Mouse (Mus musculus) hindbrain, postnatal 0 days (tissue): ENCODE results near the gene Pakap. TPM values are rescaled to one million over a fixed set of nuclear protein-coding genes. Genes with fewer than 3 reads are reported as not detected.

Source experiments
- ATAC-seq: fragments of 200-750 bp; cut with Nextera tagmentation; 2 replicates; pipeline ENCODE4 v1.8.0; 2017; ENCODE audit warnings: mild to moderate bottlenecking, moderate TSS enrichment, moderate library complexity
- DNase-seq: peaks from one replicate; pipeline ENCODE4 v3.0.0-alpha.2; 2015; ENCODE audit warnings: low spot score
- H3K27ac ChIP-seq: fragments of 300-500 bp; sonication (generic); 2 replicates; pipeline ENCODE4 v1.5.1; 2014; ENCODE audit warnings: mild to moderate bottlenecking
- H3K27me3 ChIP-seq: fragments of 300-500 bp; sonication (generic); 2 replicates; pipeline ENCODE4 v1.6.1; 2014; ENCODE audit warnings: low read length, mixed read lengths; ENCODE audit not compliant: insufficient read depth
- H3K36me3 ChIP-seq: fragments of 300-500 bp; sonication (generic); 2 replicates; pipeline ENCODE4 v1.6.1; 2014; ENCODE audit warnings: low read length, mixed read lengths; ENCODE audit not compliant: insufficient read depth
- H3K4me1 ChIP-seq: fragments of 300-500 bp; sonication (generic); 2 replicates; pipeline ENCODE4 v1.6.1; 2014; ENCODE audit warnings: antibody characterized with exemption, low read length, mixed read lengths; ENCODE audit not compliant: insufficient read depth
- H3K4me2 ChIP-seq: fragments of 300-500 bp; sonication (generic); 2 replicates; pipeline ENCODE4 v1.6.1; 2014; ENCODE audit warnings: low read depth, mild to moderate bottlenecking, low read length, moderate library complexity, mixed read lengths
- H3K4me3 ChIP-seq: fragments of 300-500 bp; sonication (generic); 2 replicates; pipeline ENCODE4 v1.5.1; 2014; ENCODE audit warnings: low read length
- H3K9ac ChIP-seq: fragments of 300-500 bp; sonication (generic); replicated peaks from 2 replicates; pipeline ENCODE4 v1.6.1; 2014; ENCODE audit warnings: mild to moderate bottlenecking, low read length, moderate library complexity, mixed read lengths
- H3K9me3 ChIP-seq: fragments of 300-500 bp; sonication (generic); 2 replicates; pipeline ENCODE4 v1.6.1; 2016; ENCODE audit warnings: low read length, mixed read lengths
- CTCF ChIP-seq: IDR thresholded peaks from 2 replicates; pipeline ENCODE4 v1.5.1; 2016; ENCODE audit warnings: antibody characterized with exemption, control low read depth, low read depth
- WGBS: fragments of 180-500 bp; shearing (Covaris S2); extraction: QIAGEN DNeasy Blood & Tissue Kit; methylation state at CpG from one replicate; pipeline ENCODE4 v1.1.7; 2014; 5-methylcytosine and 5-hydroxymethylcytosine counted together
- polyA plus RNA-seq: library from polyadenylated mRNA; unstranded; fragments of >200 nt; fragmentation: Nextera tagmentation; extraction: Ambion mirVana; gene quantifications from 2 replicates; pipeline ENCODE4 v1.2.1, GENCODE M21; 2015
- total RNA-seq: library from RNA; depleted of rRNA; stranded (reverse); fragments of >200 nt; gene quantifications from 2 replicates; pipeline ENCODE4 v1.2.3, GENCODE M21; 2014

Gene Pakap
- total and polyA plus RNA-seq, 2 experiments from 2014 or later: 9.7 to 14.3 TPM

GRCm38 (mm10) chr4:57782549-57783390 is 214.8 kb downstream of the Pakap start:
- peaks cover 15% of the 10 kb centered on the region; the same call in 1 of the 2 replicates for H3K4me1 ChIP-seq
- 7% methylated on average over 33 of the region's 33 CpGs for WGBS
- peak overlapping the region; percentile 88 for H3K4me2 ChIP-seq
- H3K4me3 ChIP-seq: peak overlapping the region; percentile 44
- ATAC-seq: peak; percentile 76
- peak; percentile 46 for DNase-seq
- peak overlapping the region; percentile 36 for H3K9ac ChIP-seq
- no peaks in the 10 kb centered on the region for H3K27me3 ChIP-seq
- H3K36me3 ChIP-seq: no peaks in the 10 kb centered on the region
- H3K9me3 ChIP-seq: no peaks in the 10 kb centered on the region
- no peak for TF ChIP-seq CTCF
- H3K27ac ChIP-seq: no peak overlapping the region

GRCm38 (mm10) chr4:57783391-57783770 is 215.4 kb downstream of the Pakap start:
- DNase-seq (peak; percentile 33), ATAC-seq (no peak)

GRCm38 (mm10) chr4:57783853-57784600 is 216.0 kb downstream of the Pakap start:
- Histone ChIP-seq H3K27me3 (no peaks in the 10 kb centered on the region), H3K4me1 (peaks cover 15% of the 10 kb centered on the region; the same call in 1 of the 2 replicates), H3K9ac (no peak overlapping the region), H3K27ac (no peak overlapping the region), H3K4me2 (peak overlapping the region; percentile 88), H3K4me3 (0 out of 2 replicates have a peak overlapping the region, but pooled peaks have one; percentile 44), H3K36me3 (no peaks in the 10 kb centered on the region), H3K9me3 (no peaks in the 10 kb centered on the region)
- no peak for TF ChIP-seq CTCF
- no peak for DNase-seq
- ATAC-seq: no peak
- WGBS: 66% methylated on average over 11 of the region's 11 CpGs

More at GRCm38 (mm10) chr4:57783391-57783770, 215.4 kb downstream of the Pakap start:
- peak overlapping the region; percentile 36; the same call in 1 of the 2 replicates for H3K9ac ChIP-seq
- WGBS: 27% methylated on average over 9 of the region's 9 CpGs
- H3K4me3 ChIP-seq: peak overlapping the region; percentile 44
- no peaks in the 10 kb centered on the region for H3K9me3 ChIP-seq
- peaks cover 15% of the 10 kb centered on the region; the same call in 1 of the 2 replicates for H3K4me1 ChIP-seq
- no peaks in the 10 kb centered on the region for H3K27me3 ChIP-seq
- peak overlapping the region; percentile 88 for H3K4me2 ChIP-seq
- no peak for TF ChIP-seq CTCF
- H3K27ac ChIP-seq: no peak overlapping the region
- no peaks in the 10 kb centered on the region for H3K36me3 ChIP-seq

- H3K27me3 ChIP-seq: no peaks in the 10 kb centered on the region
- peak; percentile 40 for TF ChIP-seq CTCF
- no peak overlapping the region for H3K4me2 ChIP-seq
- no peaks in the 10 kb centered on the region for H3K4me1 ChIP-seq
- no peak overlapping the region for H3K9ac ChIP-seq
- H3K4me3 ChIP-seq: no peak overlapping the region
- no peak overlapping the region for H3K27ac ChIP-seq
- H3K36me3 ChIP-seq: no peaks in the 10 kb centered on the region
- WGBS: 56% methylated on average over 5 of the region's 5 CpGs
- ATAC-seq: no peak
- no peak for DNase-seq
- H3K9me3 ChIP-seq: no peaks in the 10 kb centered on the region
These were observed 220.7 kb downstream of the Pakap start for GRCm38 (mm10) chr4:57788709-57789108.

- Histone ChIP-seq H3K4me2 (no peak overlapping the region), H3K4me3 (no peak overlapping the region), H3K9ac (no peak overlapping the region)
These were observed 221.1 kb downstream of the Pakap start for GRCm38 (mm10) chr4:57789118-57789517.

GRCm38 (mm10) chr4:57793989-57794388 is 226.0 kb downstream of the Pakap start:
- no peak for TF ChIP-seq CTCF
- ATAC-seq (no peak), DNase-seq (no peak)
- Histone ChIP-seq H3K4me2 (no peak overlapping the region), H3K36me3 (no peaks in the 10 kb centered on the region), H3K9me3 (no peaks in the 10 kb centered on the region), H3K27ac (no peak overlapping the region), H3K9ac (no peak overlapping the region), H3K27me3 (no peaks in the 10 kb centered on the region), H3K4me1 (no peaks in the 10 kb centered on the region), H3K4me3 (no peak overlapping the region)
- 61% methylated on average over 8 of the region's 8 CpGs for WGBS

More at GRCm38 (mm10) chr4:57789118-57789517, 221.1 kb downstream of the Pakap start:
- no peak for ATAC-seq
- H3K4me1 ChIP-seq: no peaks in the 10 kb centered on the region
- H3K36me3 ChIP-seq: no peaks in the 10 kb centered on the region
- DNase-seq: no peak
- H3K9me3 ChIP-seq: no peaks in the 10 kb centered on the region
- H3K27me3 ChIP-seq: no peaks in the 10 kb centered on the region
- no peak overlapping the region for H3K27ac ChIP-seq
- TF ChIP-seq CTCF: no peak
